ENCODE assay signal across 8 mouse cellular contexts in genomic region chr11:49955577-49956261, GRCm38 (mm10). TPM values are rescaled to one million over a fixed set of nuclear protein-coding genes. Genes with fewer than 3 reads are reported as not detected.
DNase-seq lines count a peak whose midpoint lies in the region; TF ChIP-seq lines count a peak whose summit lies in the region.

No protein-coding gene starts in this region.

- H3K4me1 ChIP-seq in forebrain, embryonic 10.5 days: no peaks in the 10 kb centered on the region
- H3K4me1 ChIP-seq in lung, adult 2 months (ENCODE audit: control insufficient read depth, insufficient read depth, low read length): no peaks in the 10 kb centered on the region
- H3K4me1 ChIP-seq in olfactory bulb, adult 2 months (ENCODE audit: control insufficient read depth, insufficient read depth, low read length): peaks cover 11% of the 10 kb centered on the region
- H3K4me1 ChIP-seq in thymus, adult 2 months (replicated peaks; ENCODE audit: control insufficient read depth, insufficient read depth, low read length): peaks cover 3% of the 10 kb centered on the region; the same call in 1 of the 2 replicates

- no peak overlapping the region for H3K4me3 ChIP-seq in forebrain, embryonic 10.5 days
- no peak overlapping the region for H3K4me3 ChIP-seq in lung, adult 2 months (replicated peaks; ENCODE audit: extremely low read depth, low read depth, low read length)
- H3K4me3 ChIP-seq in olfactory bulb, adult 2 months (ENCODE audit: insufficient read depth, low read depth, low read length): no peak overlapping the region
- H3K4me3 ChIP-seq in thymus, adult 2 months (ENCODE audit: control insufficient read depth, insufficient read depth, low read length): no peak overlapping the region

- no peak overlapping the region for H3K27ac ChIP-seq in forebrain, embryonic 10.5 days
- no peak overlapping the region for H3K27ac ChIP-seq in olfactory bulb, adult 2 months (ENCODE audit: insufficient read depth, low read depth, low read length)
- H3K27ac ChIP-seq in thymus, adult 2 months (ENCODE audit: control insufficient read depth, insufficient read depth, low read length): no peak overlapping the region

- DNase-seq in ES-CJ7 (ENCODE audit: low read depth, low spot score): peak; percentile 78
- peak; percentile 27 for DNase-seq in c-Kit-negative CD71-positive TER-119-positive erythroid progenitor cells, embryonic 14.5 days (ENCODE audit: low read depth, low spot score)
- peak; percentile 76 for DNase-seq in forebrain, embryonic 10.5 days (ENCODE audit: extremely low spot score, low spot score)
- peak; percentile 77 to 81 for DNase-seq in heart, postnatal 14 days
- DNase-seq in large intestine, adult 2 months (ENCODE audit: low read depth, low spot score): peak; percentile 16
- peak; percentile 54 for DNase-seq in lung, adult 2 months
- DNase-seq in thymus, adult 2 months: peak; percentile 53

- WGBS in forebrain, embryonic 10.5 days: 33% methylated on average over 8 of the region's 8 CpGs
- WGBS in large intestine, adult 2 months: 31% methylated on average over 8 of the region's 8 CpGs
- WGBS in lung, adult 2 months: 27% methylated on average over 8 of the region's 8 CpGs
- 21% methylated on average over 8 of the region's 8 CpGs for WGBS in olfactory bulb, adult 2 months
- 34% methylated on average over 8 of the region's 8 CpGs for WGBS in thymus, adult 2 months

- intact Hi-C loops in heart, postnatal 14 days (cut with DNase I): loop anchor here (5.0 kb wide), 2 partner anchors 53 to 303 kb away; partner anchors contain the start of gene Rasgef1c

- TF ChIP-seq POLR2A in lung, adult 2 months (IDR thresholded peaks at IDR 0.05; ENCODE audit: borderline replicate concordance, extremely low read depth, low read depth, low read length): no peak
- TF ChIP-seq POLR2A in olfactory bulb, adult 2 months (IDR thresholded peaks at IDR 0.05; ENCODE audit: insufficient read depth, low read depth, low read length): no peak
- TF ChIP-seq POLR2A in thymus, adult 2 months (IDR thresholded peaks at IDR 0.05; ENCODE audit: control insufficient read depth, extremely low read depth, insufficient read depth, low read length, poor library complexity): no peak

- peak; percentile 95 for TF ChIP-seq CTCF in lung, adult 2 months (IDR thresholded peaks at IDR 0.05; ENCODE audit: insufficient read depth, low read length)
- peak; percentile 75 for TF ChIP-seq CTCF in olfactory bulb, adult 2 months (IDR thresholded peaks at IDR 0.05; ENCODE audit: insufficient read depth, low read depth, low read length)
- peak; percentile 72; the same call in 1 of the 2 replicates for TF ChIP-seq CTCF in thymus, adult 2 months (IDR thresholded peaks at IDR 0.05; ENCODE audit: borderline replicate concordance, control insufficient read depth, extremely low read depth, insufficient read depth, low read length, poor library complexity)

- H3K36me3 ChIP-seq in forebrain, embryonic 10.5 days (replicated peaks): no peaks in the 10 kb centered on the region
- H3K36me3 ChIP-seq in thymus, adult 2 months (ENCODE audit: control insufficient read depth, insufficient read depth, low read length): no peaks in the 10 kb centered on the region

- peaks cover 11% of the 10 kb centered on the region for H3K27me3 ChIP-seq in forebrain, embryonic 10.5 days (ENCODE audit: poor library complexity, severe bottlenecking)
- H3K27me3 ChIP-seq in thymus, adult 2 months (ENCODE audit: control insufficient read depth, insufficient read depth, low read length): no peaks in the 10 kb centered on the region

- H3K9me3 ChIP-seq in forebrain, embryonic 10.5 days: no peaks in the 10 kb centered on the region

RNA-seq across cellular contexts. Expression of gene Rasgef1c, which starts 54.1 kb away (rescaled TPM):
- polyA plus RNA-seq in forebrain, embryonic 10.5 days (2016; fragmentation: Nextera tagmentation; extraction: Ambion mirVana): 0.29 and 0.33 TPM in 2 replicates
- total RNA-seq in heart, postnatal 14 days (2021): under 1 TPM; 0.24 to 0.72 TPM
- 0.81 and 1.0 TPM in 2 replicates for polyA plus RNA-seq in large intestine, adult 2 months (2012; rRNA removed)
- polyA plus RNA-seq in lung, adult 2 months (2012; rRNA removed): 0.26 and 0.91 TPM in 2 replicates
- not detected in 2 replicates for polyA plus RNA-seq in olfactory bulb, adult 2 months (2012; ENCODE audit: insufficient read depth, insufficient read length, low replicate concordance, missing spikeins)
- 0.11 and 0.13 TPM in 2 replicates for polyA plus RNA-seq in thymus, adult 2 months (2012; rRNA removed)

Comparison
In these comparisons a context has a peak if more than half of its experiments do, and no peak if none do; other contexts are left out.
1. DNase-seq: peak in every context shown above with its lines; median percentile 79 in heart, postnatal 14 days; 78 in ES-CJ7; 76 in forebrain, embryonic 10.5 days; 54 in lung, adult 2 months; 53 in thymus, adult 2 months; 27 in c-Kit-negative CD71-positive TER-119-positive erythroid progenitor cells, embryonic 14.5 days; 16 in large intestine, adult 2 months.